8 mouse cellular contexts compared by ENCODE assay signal in the genomic region with DNA sequence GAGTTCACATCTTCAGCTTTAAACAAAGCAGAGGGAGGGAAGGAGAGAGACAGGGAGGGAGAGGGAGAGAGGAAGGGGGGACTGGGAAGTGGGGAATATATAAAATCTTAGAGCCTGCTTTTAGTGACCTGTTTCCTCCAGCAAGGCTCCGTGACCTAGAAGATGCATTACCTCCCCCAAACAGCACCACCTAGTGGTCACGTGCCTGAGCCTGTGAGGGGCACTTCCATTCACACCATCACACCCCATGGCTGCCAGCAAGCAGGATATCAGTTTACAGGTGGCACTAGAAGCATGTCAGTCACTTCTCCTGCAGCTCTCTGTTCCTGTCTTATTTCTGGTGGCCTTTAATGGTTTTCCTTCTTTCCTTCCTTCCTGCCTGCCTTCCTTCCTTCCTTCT.
DNase-seq lines count a peak whose midpoint lies in the region; ATAC-seq and TF ChIP-seq lines count a peak whose summit lies in the region.

No protein-coding gene starts in this region.

- 74% methylated on average over 2 of the region's 2 CpGs for WGBS in kidney, embryonic 15.5 days
- 67% methylated on average over 2 of the region's 2 CpGs for WGBS in heart, embryonic 12.5 days

- DNase-seq in kidney, postnatal 10 days: peak; percentile 26
- peak; percentile 51 for DNase-seq in ES-E14 (ENCODE audit: low read depth, low spot score)
- DNase-seq in spleen, postnatal 36 days (ENCODE audit: low spot score in 2 of 2): peak; percentile 46 to 59
- no peak for DNase-seq in layer of hippocampus, adult 18-20 months (ENCODE audit: low spot score in 2 of 2)
- no peak for DNase-seq in urinary bladder, postnatal 36 days (ENCODE audit: low spot score in 2 of 2)

- no peak overlapping the region for H3K9ac ChIP-seq in kidney, embryonic 15.5 days
- no peak overlapping the region for H3K9ac ChIP-seq in ES-E14 (ENCODE audit: insufficient read depth, low read depth, low read length, poor library complexity, severe bottlenecking)
- H3K9ac ChIP-seq in heart, embryonic 12.5 days: no peak overlapping the region

- no peak overlapping the region for H3K4me2 ChIP-seq in kidney, embryonic 15.5 days
- H3K4me2 ChIP-seq in heart, embryonic 12.5 days: no peak overlapping the region

- H3K4me1 ChIP-seq in kidney, embryonic 15.5 days: no peaks in the 10 kb centered on the region
- H3K4me1 ChIP-seq in ES-E14 (ENCODE audit: control insufficient read depth in 2 of 2, insufficient read depth in 2 of 2, low read length in 2 of 2, poor library complexity in 1 of 2): no peaks in the 10 kb centered on the region
- H3K4me1 ChIP-seq in heart, embryonic 12.5 days (replicated peaks): peaks cover 22% of the 10 kb centered on the region

- H3K9me3 ChIP-seq in kidney, embryonic 15.5 days (replicated peaks): no peaks in the 10 kb centered on the region
- H3K9me3 ChIP-seq in ES-E14 (ENCODE audit: control insufficient read depth, insufficient read depth, low read depth, low read length): no peaks in the 10 kb centered on the region
- H3K9me3 ChIP-seq in heart, embryonic 12.5 days (replicated peaks): no peaks in the 10 kb centered on the region; the same call in 1 of the 2 replicates

- H3K4me3 ChIP-seq in kidney, embryonic 15.5 days (replicated peaks): no peak overlapping the region
- H3K4me3 ChIP-seq in ES-E14 (ENCODE audit: insufficient read depth in 1 of 2, low read depth in 1 of 2, low read length in 2 of 2, poor library complexity in 1 of 2, severe bottlenecking in 1 of 2): no peak overlapping the region
- H3K4me3 ChIP-seq in heart, embryonic 12.5 days: no peak overlapping the region

- peaks cover 19% of the 10 kb centered on the region for H3K36me3 ChIP-seq in kidney, embryonic 15.5 days
- H3K36me3 ChIP-seq in ES-E14 (ENCODE audit: control insufficient read depth, insufficient read depth, low read length, poor library complexity, severe bottlenecking): no peaks in the 10 kb centered on the region
- H3K36me3 ChIP-seq in heart, embryonic 12.5 days: peaks cover 7% of the 10 kb centered on the region

- no peak overlapping the region for H3K27ac ChIP-seq in kidney, embryonic 15.5 days
- H3K27ac ChIP-seq in ES-E14 (ENCODE audit: insufficient read depth, low read depth, low read length, poor library complexity, severe bottlenecking): no peak overlapping the region
- H3K27ac ChIP-seq in heart, embryonic 12.5 days (ENCODE audit: poor library complexity, severe bottlenecking): no peak overlapping the region

- H3K27me3 ChIP-seq in kidney, embryonic 15.5 days: no peaks in the 10 kb centered on the region
- H3K27me3 ChIP-seq in heart, embryonic 12.5 days (replicated peaks): no peaks in the 10 kb centered on the region

- no peak for ATAC-seq in kidney, embryonic 15.5 days (replicated peaks; ENCODE audit: low FRiP score)
- ATAC-seq in erythroid progenitor cell, adult 5-6 weeks (replicated peaks; ENCODE audit: low FRiP score, poor library complexity, severe bottlenecking): 0 out of 2 replicates have a peak, but pooled peaks have one; percentile 43
- ATAC-seq in heart, embryonic 12.5 days (ENCODE audit: insufficient number of reproducible peaks, low FRiP score): no peak

- in situ Hi-C loops in ES-E14 (cut with MboI; ENCODE audit: low sequenced_read_pairs in 2 of 2, unreplicated experiment in 2 of 2): no loop called here

TF ChIP-seq in ES-E14, 5 proteins besides CTCF, POLR2A, EP300 and RAD21:
- TF ChIP-seq HCFC1 (IDR thresholded peaks at IDR 0.05; ENCODE audit: borderline replicate concordance, insufficient read depth, low read length) (no peak), MAFK (IDR thresholded peaks at IDR 0.05; ENCODE audit: insufficient read depth, low read depth, low read length) (no peak), CHD2 (IDR thresholded peaks at IDR 0.05; ENCODE audit: low read depth, low read length) (no peak), ZC3H11A (IDR thresholded peaks at IDR 0.05; ENCODE audit: borderline replicate concordance, low read depth, low read length) (peak; percentile 80; the same call in 1 of the 2 replicates), ZNF384 (IDR thresholded peaks at IDR 0.05; ENCODE audit: low read depth, low read length) (no peak)

Comparison
In these comparisons a context has a peak if more than half of its experiments do, and no peak if none do; other contexts are left out.
1. DNase-seq: peak in kidney, postnatal 10 days (single experiment), ES-E14 (single experiment) and spleen, postnatal 36 days (2 of 2); none in layer of hippocampus, adult 18-20 months (0 of 2) and urinary bladder, postnatal 36 days (0 of 2).